Mouse (Mus musculus) T-helper 17 cell (primary cell): Measurements from ENCODE around the gene Smco3.

Experiments
- in situ Hi-C, 2 experiments: fragments of 300-600 bp; cut with MboI, MseI; formaldehyde crosslinking; loops; 1 replicate in 1 of 2; 2 replicates in 1 of 2; pipeline ENCODE4 v1.15.1; 2025; ENCODE audit warnings: high pct_unique_total_duplicates in 2 of 2

Gene Smco3

GRCm38 (mm10) chr6:136847790-136848189 is 12.5 kb upstream of the Smco3 start:
- in situ Hi-C loops = no loop called here

GRCm38 (mm10) chr6:136847267-136847666 is 12.0 kb upstream of the Smco3 start:
- in situ Hi-C loops = no loop called here

GRCm38 (mm10) chr6:136845706-136846480 is 10.6 kb upstream of the Smco3 start:
- in situ Hi-C loops = no loop called here

GRCm38 (mm10) chr6:136844903-136845302 is 9.7 kb upstream of the Smco3 start:
- in situ Hi-C loops = no loop called here

- in situ Hi-C loops = loop anchor here in 1 of 2 experiments (5.0 kb wide), 1 partner anchor 90 kb away; no protein-coding TSS in a partner anchor
Measured at GRCm38 (mm10) chr6:136837323-136837722, 2.1 kb upstream of the Smco3 start.

GRCm38 (mm10) chr6:136831712-136832111 is 3.5 kb downstream of the Smco3 start:
- in situ Hi-C loops = loop anchor here in 1 of 2 experiments (5.0 kb wide), 1 partner anchor 91 kb away; the partner anchor contains the start of genes Erp27 and Pde6h

GRCm38 (mm10) chr6:136828681-136829080 is 6.6 kb downstream of the Smco3 start:
- in situ Hi-C loops = no loop called here

- in situ Hi-C loops = no loop called here
Measured at GRCm38 (mm10) chr6:136827881-136828561, 7.2 kb downstream of the Smco3 start, which contains the start of gene Wbp11. Wbp11 (minus strand) TSS chr6:136828233.

- in situ Hi-C loops = no loop called here
Measured at GRCm38 (mm10) chr6:136827516-136827880, 7.8 kb downstream of the Smco3 start, which contains the start of gene BC049715. BC049715 (plus strand) TSS chr6:136827626.

- in situ Hi-C loops = no loop called here
Measured at GRCm38 (mm10) chr6:136827116-136827515, 8.1 kb downstream of the Smco3 start.

- in situ Hi-C loops = loop anchor here in 1 of 2 experiments (25.0 kb wide), 1 partner anchor 912 kb away; the partner anchor contains the start of gene Strap
Measured at GRCm38 (mm10) chr6:136824987-136825386, 10.3 kb downstream of the Smco3 start.

GRCm38 (mm10) chr6:136821086-136821485 is 14.2 kb downstream of the Smco3 start:
- in situ Hi-C loops = loop anchor here in 1 of 2 experiments (25.0 kb wide), 1 partner anchor 916 kb away; the partner anchor contains the start of gene Strap

- in situ Hi-C loops = loop anchor here in 1 of 2 experiments (25.0 kb wide), 1 partner anchor 917 kb away; the partner anchor contains the start of gene Strap
Measured at GRCm38 (mm10) chr6:136820381-136820780, 14.9 kb downstream of the Smco3 start.

GRCm38 (mm10) chr6:136817549-136817948 is 17.7 kb downstream of the Smco3 start:
- in situ Hi-C loops = loop anchor here in 1 of 2 experiments (5.0 to 25.0 kb wide), 2 partner anchors 105 to 920 kb away; partner anchors contain the start of genes Erp27, Pde6h and Strap

- in situ Hi-C loops = loop anchor here in 1 of 2 experiments (5.0 to 25.0 kb wide), 2 partner anchors 105 to 920 kb away; partner anchors contain the start of genes Erp27, Pde6h and Strap
Measured at GRCm38 (mm10) chr6:136816826-136817225, 18.4 kb downstream of the Smco3 start.

GRCm38 (mm10) chr6:136815381-136815780 is 19.9 kb downstream of the Smco3 start:
- in situ Hi-C loops = loop anchor here in 1 of 2 experiments (5.0 to 25.0 kb wide), 2 partner anchors 107 to 922 kb away; partner anchors contain the start of genes Erp27, Pde6h and Strap

- in situ Hi-C loops = loop anchor here in 1 of 2 experiments (25.0 kb wide), 1 partner anchor 924 kb away; the partner anchor contains the start of gene Strap
Measured at GRCm38 (mm10) chr6:136813117-136813516, 22.1 kb downstream of the Smco3 start.

GRCm38 (mm10) chr6:136811196-136811595 is 24.1 kb downstream of the Smco3 start:
- in situ Hi-C loops = loop anchor here in 1 of 2 experiments (25.0 kb wide), 1 partner anchor 926 kb away; the partner anchor contains the start of gene Strap

GRCm38 (mm10) chr6:136809673-136810072 is 25.6 kb downstream of the Smco3 start:
- in situ Hi-C loops = loop anchor here (5.0 to 25.0 kb wide), 4 partner anchors 155 to 1887 kb away; partner anchors contain the start of genes Cdkn1b (in 1 of the 2) and Strap (in 1 of the 2)

GRCm38 (mm10) chr6:136809077-136809476 is 26.2 kb downstream of the Smco3 start:
- in situ Hi-C loops = loop anchor here (5.0 to 25.0 kb wide), 4 partner anchors 156 to 1887 kb away; partner anchors contain the start of genes Cdkn1b (in 1 of the 2) and Strap (in 1 of the 2)

- in situ Hi-C loops = loop anchor here (5.0 to 25.0 kb wide), 4 partner anchors 156 to 1886 kb away; partner anchors contain the start of genes Cdkn1b (in 1 of the 2) and Strap (in 1 of the 2)
Measured at GRCm38 (mm10) chr6:136808631-136809046, 26.6 kb downstream of the Smco3 start.
